13 mouse cellular contexts compared by ENCODE assay signal in genomic region chr9:64605077-64605714, GRCm38 (mm10).
DNase-seq lines count a peak whose midpoint lies in the region; ATAC-seq lines count a peak whose summit lies in the region.
"Had no signal": no experiment of that assay in that cellular context is flagged by ENCODE, and none has a peak within 500 bp of the region (broad histone marks: within the 10 kb centered on the region; RNA-seq: fewer than 3 reads in every experiment).

No protein-coding gene starts in this region.

- H3K4me2 ChIP-seq in heart, embryonic 13.5 days: no peak overlapping the region
- H3K4me2 ChIP-seq in forebrain, embryonic 13.5 days: peak overlapping the region; percentile 34
- no peak overlapping the region for H3K4me2 ChIP-seq in hindbrain, embryonic 15.5 days
- H3K4me2 ChIP-seq in midbrain, embryonic 16.5 days (ENCODE audit: low read length): no peak overlapping the region
- H3K4me2 ChIP-seq in kidney, embryonic 16.5 days (replicated peaks; ENCODE audit: low read depth, low read length): no peak overlapping the region

- ATAC-seq in heart, embryonic 13.5 days (ENCODE audit: extremely low read depth, insufficient number of reproducible peaks, low FRiP score, low TSS enrichment): no peak
- ATAC-seq in forebrain, embryonic 13.5 days: peak; percentile 43
- peak; percentile 1; the same call in 1 of the 2 replicates for ATAC-seq in hindbrain, embryonic 15.5 days (ENCODE audit: low FRiP score, low read depth)
- ATAC-seq in midbrain, embryonic 16.5 days: peak; percentile 41
- ATAC-seq in kidney, embryonic 16.5 days (ENCODE audit: low FRiP score, low TSS enrichment): no peak

- 75% methylated on average over 14 of the region's 14 CpGs for WGBS in heart, embryonic 13.5 days
- WGBS in heart, embryonic 10.5 days: 84% methylated on average over 14 of the region's 14 CpGs
- WGBS in forebrain, embryonic 13.5 days: 33% methylated on average over 14 of the region's 14 CpGs
- 49% methylated on average over 14 of the region's 14 CpGs for WGBS in hindbrain, embryonic 15.5 days
- WGBS in midbrain, embryonic 16.5 days: 36% methylated on average over 14 of the region's 14 CpGs
- WGBS in kidney, embryonic 16.5 days: 71% methylated on average over 14 of the region's 14 CpGs

- no peaks in the 10 kb centered on the region for H3K9me3 ChIP-seq in heart, embryonic 13.5 days
- no peaks in the 10 kb centered on the region for H3K9me3 ChIP-seq in heart, embryonic 10.5 days
- no peaks in the 10 kb centered on the region for H3K9me3 ChIP-seq in forebrain, embryonic 13.5 days (replicated peaks)
- no peaks in the 10 kb centered on the region for H3K9me3 ChIP-seq in hindbrain, embryonic 15.5 days
- H3K9me3 ChIP-seq in midbrain, embryonic 16.5 days (replicated peaks; ENCODE audit: control insufficient read depth, low read length, poor library complexity, severe bottlenecking): no peaks in the 10 kb centered on the region
- H3K9me3 ChIP-seq in kidney, embryonic 16.5 days (ENCODE audit: low read length): no peaks in the 10 kb centered on the region
- H3K9me3 ChIP-seq: G1E; megakaryocyte, embryonic 14.5 days had no signal

- no peaks in the 10 kb centered on the region for H3K36me3 ChIP-seq in heart, embryonic 13.5 days
- H3K36me3 ChIP-seq in heart, embryonic 10.5 days: no peaks in the 10 kb centered on the region
- H3K36me3 ChIP-seq in forebrain, embryonic 13.5 days (ENCODE audit: poor library complexity, severe bottlenecking): no peaks in the 10 kb centered on the region
- no peaks in the 10 kb centered on the region for H3K36me3 ChIP-seq in hindbrain, embryonic 15.5 days
- no peaks in the 10 kb centered on the region for H3K36me3 ChIP-seq in midbrain, embryonic 16.5 days (ENCODE audit: control insufficient read depth, insufficient read depth, low read length)
- no peaks in the 10 kb centered on the region for H3K36me3 ChIP-seq in kidney, embryonic 16.5 days (ENCODE audit: insufficient read depth, low read length)
- H3K36me3 ChIP-seq: G1E had no signal

- H3K4me3 ChIP-seq in heart, embryonic 13.5 days: no peak overlapping the region
- H3K4me3 ChIP-seq in heart, embryonic 10.5 days: no peak overlapping the region
- no peak overlapping the region for H3K4me3 ChIP-seq in forebrain, embryonic 13.5 days
- no peak overlapping the region for H3K4me3 ChIP-seq in hindbrain, embryonic 15.5 days
- H3K4me3 ChIP-seq in midbrain, embryonic 16.5 days (ENCODE audit: low read depth, low read length): no peak overlapping the region
- H3K4me3 ChIP-seq in kidney, embryonic 16.5 days (ENCODE audit: low read length): no peak overlapping the region
- H3K4me3 ChIP-seq: layer of hippocampus, adult 2 months; megakaryocyte, embryonic 14.5 days had no signal

- H3K4me1 ChIP-seq in heart, embryonic 13.5 days: peaks cover 37% of the 10 kb centered on the region
- H3K4me1 ChIP-seq in heart, embryonic 10.5 days: peaks cover 13% of the 10 kb centered on the region; the same call in 1 of the 2 replicates
- peaks cover 55% of the 10 kb centered on the region for H3K4me1 ChIP-seq in forebrain, embryonic 13.5 days
- H3K4me1 ChIP-seq in hindbrain, embryonic 15.5 days (replicated peaks): peaks cover 54% of the 10 kb centered on the region
- H3K4me1 ChIP-seq in midbrain, embryonic 16.5 days (ENCODE audit: control insufficient read depth, insufficient read depth, low read length): peaks cover 30% of the 10 kb centered on the region
- peaks cover 17% of the 10 kb centered on the region; the same call in 1 of the 2 replicates for H3K4me1 ChIP-seq in kidney, embryonic 16.5 days (ENCODE audit: insufficient read depth, low read length)

- no peak for DNase-seq in heart, embryonic 10.5 days (ENCODE audit: low spot score)
- no peak for DNase-seq in cerebellum, postnatal 10 days
- DNase-seq in adrenal gland, postnatal 25 days: no peak
- DNase-seq: kidney, adult 8-10 months; thymus, postnatal 4 days had no signal

- H3K27ac ChIP-seq in heart, embryonic 13.5 days (replicated peaks): peak overlapping the region; percentile 42
- H3K27ac ChIP-seq in heart, embryonic 10.5 days: no peak overlapping the region
- peak overlapping the region; percentile 78 for H3K27ac ChIP-seq in forebrain, embryonic 13.5 days
- peak overlapping the region; percentile 49 for H3K27ac ChIP-seq in hindbrain, embryonic 15.5 days (replicated peaks)
- H3K27ac ChIP-seq in midbrain, embryonic 16.5 days (ENCODE audit: low read length): peak overlapping the region; percentile 76
- H3K27ac ChIP-seq in kidney, embryonic 16.5 days (ENCODE audit: low read length): no peak overlapping the region
- H3K27ac ChIP-seq: layer of hippocampus, adult 2 months had no signal

- H3K27me3 ChIP-seq in heart, embryonic 13.5 days (replicated peaks): no peaks in the 10 kb centered on the region
- H3K27me3 ChIP-seq in heart, embryonic 10.5 days (ENCODE audit: insufficient read depth, poor library complexity, severe bottlenecking): peaks cover 28% of the 10 kb centered on the region
- H3K27me3 ChIP-seq in forebrain, embryonic 13.5 days: peaks cover 55% of the 10 kb centered on the region
- H3K27me3 ChIP-seq in hindbrain, embryonic 15.5 days: no peaks in the 10 kb centered on the region
- H3K27me3 ChIP-seq in midbrain, embryonic 16.5 days (ENCODE audit: control insufficient read depth, insufficient read depth, low read depth, low read length): no peaks in the 10 kb centered on the region
- H3K27me3 ChIP-seq in kidney, embryonic 16.5 days (ENCODE audit: insufficient read depth, low read length): no peaks in the 10 kb centered on the region

- H3K9ac ChIP-seq in heart, embryonic 13.5 days: no peak overlapping the region
- H3K9ac ChIP-seq in forebrain, embryonic 13.5 days: no peak overlapping the region
- no peak overlapping the region for H3K9ac ChIP-seq in hindbrain, embryonic 15.5 days
- no peak overlapping the region for H3K9ac ChIP-seq in midbrain, embryonic 16.5 days (ENCODE audit: low read depth, low read length)
- H3K9ac ChIP-seq in kidney, embryonic 16.5 days (replicated peaks; ENCODE audit: low read length): no peak overlapping the region

Comparison
In these comparisons a context has a peak if more than half of its experiments do, and no peak if none do; other contexts are left out.
1. H3K27ac ChIP-seq: peak in heart, embryonic 13.5 days (single experiment), forebrain, embryonic 13.5 days (single experiment), hindbrain, embryonic 15.5 days (single experiment) and midbrain, embryonic 16.5 days (single experiment); none in heart, embryonic 10.5 days (single experiment) and kidney, embryonic 16.5 days (single experiment).
2. ATAC-seq: peak in forebrain, embryonic 13.5 days (single experiment), hindbrain, embryonic 15.5 days (single experiment) and midbrain, embryonic 16.5 days (single experiment); none in heart, embryonic 13.5 days (single experiment) and kidney, embryonic 16.5 days (single experiment).